Mouse (Mus musculus) thymus, adult 2 months (tissue): ENCODE measurements around the gene Nr2f6.

Experiments
- CTCF ChIP-seq: fragments of 200-500 bp; IDR thresholded peaks from 2 replicates; pipeline ENCODE4 v1.5.1; 2012; ENCODE audit warnings: mild to moderate bottlenecking, control low read depth, low read length, moderate library complexity, borderline replicate concordance; ENCODE audit not compliant: control insufficient read depth, poor library complexity, insufficient read depth; ENCODE audit errors: extremely low read depth
- POLR2A ChIP-seq: fragments of 200-500 bp; IDR thresholded peaks from 2 replicates; pipeline ENCODE4 v1.6.1; 2012; ENCODE audit warnings: mild to moderate bottlenecking, low read length, control low read depth, moderate library complexity; ENCODE audit not compliant: control insufficient read depth, poor library complexity, insufficient read depth; ENCODE audit errors: extremely low read depth

- no peak for TF ChIP-seq POLR2A
- TF ChIP-seq CTCF, result no peak
These were observed 11.1 kb upstream of the Nr2f6 start for GRCm38 (mm10) chr8:71392871-71393270.
